Mouse (Mus musculus): ENCODE data around the gene Gm10644. TPM values are rescaled to one million over a fixed set of nuclear protein-coding genes. Genes with fewer than 3 reads are reported as not detected.
"Not testable (repeated sequence)": the region's sequence is repeated elsewhere in the genome, so short reads cannot be mapped to it uniquely, and the experiment has no call there.

The Gm10644 gene
- polyA plus RNA-seq, 1 experiment, result 1.1 TPM

- Histone ChIP-seq H3K27me3 (ENCODE audit: control insufficient read depth, insufficient read depth, low read length) (no peaks in the 10 kb centered on the region), H3K27ac (ENCODE audit: control insufficient read depth, insufficient read depth, low read length) (no peak overlapping the region), H3K4me1 (replicated peaks; ENCODE audit: control insufficient read depth, insufficient read depth, low read length) (peaks cover 19% of the 10 kb centered on the region), H3K4me3 (ENCODE audit: control insufficient read depth, insufficient read depth, low read length) (no peak overlapping the region), H3K36me3 (ENCODE audit: control insufficient read depth, insufficient read depth, low read length) (peaks cover 4% of the 10 kb centered on the region; the same call in 1 of the 2 replicates)
- WGBS, result 56% methylated on average over 12 of the region's 12 CpGs
- TF ChIP-seq POLR2A (IDR thresholded peaks at IDR 0.05; ENCODE audit: control insufficient read depth, extremely low read depth, insufficient read depth, low read length, poor library complexity), result no peak
- DNase-seq, result no peak
Observed at GRCm38 (mm10) chr8:83995973-83996372, 41.0 kb upstream of the Gm10644 start.

GRCm38 (mm10) chr8:83994030-83994429, 39.0 kb upstream of the Gm10644 start:
- DNase-seq, result no peak
- H3K36me3 ChIP-seq (ENCODE audit: control insufficient read depth, insufficient read depth, low read length), result peaks cover 4% of the 10 kb centered on the region; the same call in 1 of the 2 replicates
- no peaks in the 10 kb centered on the region for H3K27me3 ChIP-seq (ENCODE audit: control insufficient read depth, insufficient read depth, low read length)
- no peak overlapping the region for H3K27ac ChIP-seq (ENCODE audit: control insufficient read depth, insufficient read depth, low read length)
- TF ChIP-seq CTCF (IDR thresholded peaks at IDR 0.05; ENCODE audit: borderline replicate concordance, control insufficient read depth, extremely low read depth, insufficient read depth, low read length, poor library complexity) (no peak), POLR2A (IDR thresholded peaks at IDR 0.05; ENCODE audit: control insufficient read depth, extremely low read depth, insufficient read depth, low read length, poor library complexity) (no peak)
- H3K4me1 ChIP-seq (replicated peaks; ENCODE audit: control insufficient read depth, insufficient read depth, low read length), result peaks cover 8% of the 10 kb centered on the region
- WGBS, result 65% methylated on average over 3 of the region's 3 CpGs
- H3K4me3 ChIP-seq (ENCODE audit: control insufficient read depth, insufficient read depth, low read length), result no peak overlapping the region

- H3K4me3 ChIP-seq (ENCODE audit: control insufficient read depth, insufficient read depth, low read length), result no peak overlapping the region
- WGBS, result 96% methylated on average over 2 of the region's 2 CpGs
- H3K27me3 ChIP-seq (ENCODE audit: control insufficient read depth, insufficient read depth, low read length), result no peaks in the 10 kb centered on the region
- H3K27ac ChIP-seq (ENCODE audit: control insufficient read depth, insufficient read depth, low read length), result no peak overlapping the region
- no peak for TF ChIP-seq POLR2A (IDR thresholded peaks at IDR 0.05; ENCODE audit: control insufficient read depth, extremely low read depth, insufficient read depth, low read length, poor library complexity)
- no peak for TF ChIP-seq CTCF (IDR thresholded peaks at IDR 0.05; ENCODE audit: borderline replicate concordance, control insufficient read depth, extremely low read depth, insufficient read depth, low read length, poor library complexity)
- H3K4me1 ChIP-seq (replicated peaks; ENCODE audit: control insufficient read depth, insufficient read depth, low read length), result peaks cover 4% of the 10 kb centered on the region
- H3K36me3 ChIP-seq (ENCODE audit: control insufficient read depth, insufficient read depth, low read length), result peaks cover 10% of the 10 kb centered on the region; the same call in 1 of the 2 replicates
- no peak for DNase-seq
Observed at GRCm38 (mm10) chr8:83992488-83992887, 37.5 kb upstream of the Gm10644 start.

- TF ChIP-seq POLR2A (IDR thresholded peaks at IDR 0.05; ENCODE audit: control insufficient read depth, extremely low read depth, insufficient read depth, low read length, poor library complexity) (no peak), CTCF (IDR thresholded peaks at IDR 0.05; ENCODE audit: borderline replicate concordance, control insufficient read depth, extremely low read depth, insufficient read depth, low read length, poor library complexity) (no peak)
- no peak overlapping the region for H3K4me3 ChIP-seq (ENCODE audit: control insufficient read depth, insufficient read depth, low read length)
- no peaks in the 10 kb centered on the region for H3K27me3 ChIP-seq (ENCODE audit: control insufficient read depth, insufficient read depth, low read length)
- peaks cover 17% of the 10 kb centered on the region for H3K36me3 ChIP-seq (ENCODE audit: control insufficient read depth, insufficient read depth, low read length)
- DNase-seq, result no peak
- WGBS, result 93% methylated on average over 14 of the region's 14 CpGs
- H3K27ac ChIP-seq (ENCODE audit: control insufficient read depth, insufficient read depth, low read length), result no peak overlapping the region
- H3K4me1 ChIP-seq (replicated peaks; ENCODE audit: control insufficient read depth, insufficient read depth, low read length), result no peaks in the 10 kb centered on the region
Observed at GRCm38 (mm10) chr8:83990170-83990569, 35.2 kb upstream of the Gm10644 start.

GRCm38 (mm10) chr8:83989243-83989642, 34.2 kb upstream of the Gm10644 start:
- 49% methylated on average over 7 of the region's 7 CpGs for WGBS
- Histone ChIP-seq H3K27ac (ENCODE audit: control insufficient read depth, insufficient read depth, low read length) (no peak overlapping the region), H3K27me3 (ENCODE audit: control insufficient read depth, insufficient read depth, low read length) (no peaks in the 10 kb centered on the region), H3K4me3 (ENCODE audit: control insufficient read depth, insufficient read depth, low read length) (no peak overlapping the region), H3K4me1 (replicated peaks; ENCODE audit: control insufficient read depth, insufficient read depth, low read length) (no peaks in the 10 kb centered on the region), H3K36me3 (ENCODE audit: control insufficient read depth, insufficient read depth, low read length) (peaks cover 17% of the 10 kb centered on the region)
- TF ChIP-seq CTCF (IDR thresholded peaks at IDR 0.05; ENCODE audit: borderline replicate concordance, control insufficient read depth, extremely low read depth, insufficient read depth, low read length, poor library complexity), result no peak
- TF ChIP-seq POLR2A (IDR thresholded peaks at IDR 0.05; ENCODE audit: control insufficient read depth, extremely low read depth, insufficient read depth, low read length, poor library complexity), result no peak
- no peak for DNase-seq

- H3K27me3 ChIP-seq (ENCODE audit: control insufficient read depth, insufficient read depth, low read length); H3K27ac ChIP-seq (ENCODE audit: control insufficient read depth, insufficient read depth, low read length); H3K4me3 ChIP-seq (ENCODE audit: control insufficient read depth, insufficient read depth, low read length); H3K4me1 ChIP-seq (replicated peaks; ENCODE audit: control insufficient read depth, insufficient read depth, low read length); DNase-seq: not testable (repeated sequence)
- 96% methylated on average over 2 of the region's 2 CpGs for WGBS
- H3K36me3 ChIP-seq (ENCODE audit: control insufficient read depth, insufficient read depth, low read length), result peaks cover 13% of the 10 kb centered on the region
Observed at GRCm38 (mm10) chr8:83983222-83983621, 28.2 kb upstream of the Gm10644 start.

- H3K36me3 ChIP-seq (ENCODE audit: control insufficient read depth, insufficient read depth, low read length), result peaks cover 7% of the 10 kb centered on the region
- no peak overlapping the region for H3K4me3 ChIP-seq (ENCODE audit: control insufficient read depth, insufficient read depth, low read length)
- TF ChIP-seq CTCF (IDR thresholded peaks at IDR 0.05; ENCODE audit: borderline replicate concordance, control insufficient read depth, extremely low read depth, insufficient read depth, low read length, poor library complexity) (no peak), POLR2A (IDR thresholded peaks at IDR 0.05; ENCODE audit: control insufficient read depth, extremely low read depth, insufficient read depth, low read length, poor library complexity) (no peak)
- H3K27ac ChIP-seq (ENCODE audit: control insufficient read depth, insufficient read depth, low read length), result no peak overlapping the region
- H3K27me3 ChIP-seq (ENCODE audit: control insufficient read depth, insufficient read depth, low read length), result no peaks in the 10 kb centered on the region
- H3K4me1 ChIP-seq (replicated peaks; ENCODE audit: control insufficient read depth, insufficient read depth, low read length), result peaks cover 8% of the 10 kb centered on the region
- WGBS, result 93% methylated on average over 4 of the region's 4 CpGs
- no peak for DNase-seq
Observed at GRCm38 (mm10) chr8:83982449-83982848, 27.4 kb upstream of the Gm10644 start.

Data from thymus, adult 2 months (tissue).